Mouse (Mus musculus) midbrain, embryonic 16.5 days (tissue): ENCODE results near the gene Pkp1. TPM values are rescaled to one million over a fixed set of nuclear protein-coding genes. Genes with fewer than 3 reads are reported as not detected.

ENCODE experiments used
- ATAC-seq: fragments of 200-750 bp; cut with Nextera tagmentation; 2 replicates; pipeline ENCODE4 v1.8.0; 2017; ENCODE audit warnings: moderate TSS enrichment
- H3K27ac ChIP-seq: fragments of 300-500 bp; sonication (generic); 2 replicates; pipeline ENCODE4 v1.5.1; 2014; ENCODE audit warnings: mild to moderate bottlenecking, low read length, mixed read lengths
- H3K27me3 ChIP-seq: fragments of 300-500 bp; sonication (generic); 2 replicates; pipeline ENCODE4 v1.6.1; 2014; ENCODE audit warnings: low read depth, low read length, mixed read lengths; ENCODE audit not compliant: control insufficient read depth, insufficient read depth
- H3K36me3 ChIP-seq: fragments of 300-500 bp; sonication (generic); 2 replicates; pipeline ENCODE4 v1.6.1; 2014; ENCODE audit warnings: mild to moderate bottlenecking, low read length, moderate library complexity, mixed read lengths; ENCODE audit not compliant: control insufficient read depth, insufficient read depth
- H3K4me1 ChIP-seq: fragments of 300-500 bp; sonication (generic); 2 replicates; pipeline ENCODE4 v1.6.1; 2014; ENCODE audit warnings: mild to moderate bottlenecking, low read length, mixed read lengths; ENCODE audit not compliant: control insufficient read depth, insufficient read depth
- H3K4me2 ChIP-seq: fragments of 300-500 bp; sonication (generic); 2 replicates; pipeline ENCODE4 v1.6.1; 2014; ENCODE audit warnings: mild to moderate bottlenecking, low read length, mixed read lengths
- H3K4me3 ChIP-seq: fragments of 300-500 bp; sonication (generic); 2 replicates; pipeline ENCODE4 v1.5.1; 2014; ENCODE audit warnings: low read depth, mild to moderate bottlenecking, low read length, moderate library complexity, mixed read lengths
- H3K9ac ChIP-seq: fragments of 300-500 bp; sonication (generic); 2 replicates; pipeline ENCODE4 v1.6.1; 2014; ENCODE audit warnings: low read depth, low read length, mixed read lengths
- H3K9me3 ChIP-seq: fragments of 300-500 bp; sonication (generic); replicated peaks from 2 replicates; pipeline ENCODE4 v1.6.1; 2014; ENCODE audit warnings: mild to moderate bottlenecking, low read length, mixed read lengths; ENCODE audit not compliant: control insufficient read depth, poor library complexity, severe bottlenecking
- WGBS: fragments of 180-500 bp; shearing (Covaris S2); extraction: QIAGEN DNeasy Blood & Tissue Kit; methylation state at CpG from one replicate; pipeline ENCODE4 v1.1.7; 2014; 5-methylcytosine and 5-hydroxymethylcytosine counted together
- polyA plus RNA-seq: library from polyadenylated mRNA; unstranded; fragments of >200 nt; fragmentation: Nextera tagmentation; extraction: Ambion mirVana; gene quantifications from 2 replicates; pipeline ENCODE4 v1.2.1, GENCODE M21; 2015

Pkp1 gene
- polyA plus RNA-seq, 1 experiment from 2014 or later, result not detected

- ATAC-seq, result no peak
- 20% methylated on average over 1 of the region's 1 CpGs for WGBS
- no peak overlapping the region for H3K4me3 ChIP-seq
These were observed 90.1 kb downstream of the Pkp1 start for GRCm38 (mm10) chr1:135828918-135829317.

DNA sequence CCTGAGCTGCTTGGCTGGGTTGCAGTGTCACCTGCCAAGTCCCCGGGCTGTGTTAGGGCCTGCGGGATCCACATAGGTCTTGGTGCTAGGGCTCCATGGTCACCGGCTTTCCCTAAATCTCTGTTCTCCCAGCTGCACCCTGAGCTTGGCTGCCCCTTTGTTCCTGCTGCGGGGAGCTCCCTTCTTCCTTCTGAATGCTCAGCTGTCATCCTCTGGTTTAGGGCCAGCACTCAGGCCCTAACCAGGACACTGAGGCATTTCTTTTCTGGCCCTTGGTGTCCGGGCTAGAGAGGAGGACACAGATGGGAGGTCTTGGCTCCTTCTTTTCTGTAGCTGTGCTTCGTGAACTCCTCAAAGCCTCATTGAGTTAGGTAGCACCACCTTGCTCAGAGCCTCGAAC is 97.2 kb downstream of the Pkp1 start:
- H3K4me1 ChIP-seq, result peaks cover 10% of the 10 kb centered on the region; the same call in 1 of the 2 replicates
- whole genome bisulfite sequencing, result 80% methylated on average over 7 of the region's 7 CpGs
- no peak overlapping the region for H3K9ac ChIP-seq
- H3K4me2 ChIP-seq, result no peak overlapping the region
- no peak overlapping the region for H3K27ac ChIP-seq
- peaks cover 27% of the 10 kb centered on the region for H3K27me3 ChIP-seq
- no peaks in the 10 kb centered on the region for H3K36me3 ChIP-seq
- no peak overlapping the region for H3K4me3 ChIP-seq
- no peaks in the 10 kb centered on the region for H3K9me3 ChIP-seq
- no peak for ATAC-seq

More at GRCm38 (mm10) chr1:135828918-135829317, 90.1 kb downstream of the Pkp1 start:
- Histone ChIP-seq H3K27me3 (no peaks in the 10 kb centered on the region), H3K9ac (no peak overlapping the region), H3K27ac (no peak overlapping the region), H3K36me3 (no peaks in the 10 kb centered on the region), H3K4me1 (no peaks in the 10 kb centered on the region), H3K4me2 (no peak overlapping the region), H3K9me3 (no peaks in the 10 kb centered on the region)

Other genes starting within 250 kb of the Pkp1 start
- gene Csrp1, start 199.1 kb downstream of the Pkp1 start, polyA plus RNA-seq, result 11.4 and 13.1 TPM in 2 replicates
- gene Phlda3, start 153.1 kb downstream of the Pkp1 start, polyA plus RNA-seq, result 26.6 and 33.0 TPM in 2 replicates
- 0.35 and 1.1 TPM in 2 replicates for gene Tnni1, start 139.8 kb downstream of the Pkp1 start, polyA plus RNA-seq
- gene Lad1, start 100.6 kb downstream of the Pkp1 start, polyA plus RNA-seq, result 0.95 and 1.3 TPM in 2 replicates
- gene Tnnt2, start 82.9 kb downstream of the Pkp1 start, polyA plus RNA-seq, result 0.46 and 0.53 TPM in 2 replicates
- 0.11 TPM in 1 of 2 replicates, not detected in the other for gene Igfn1, start 87.1 kb upstream of the Pkp1 start, polyA plus RNA-seq
- 147 and 169 TPM in 2 replicates for gene Tmem9, start 88.9 kb upstream of the Pkp1 start, polyA plus RNA-seq
- not detected in 2 replicates for gene Ascl5, start 131.6 kb upstream of the Pkp1 start, polyA plus RNA-seq
- gene Cacna1s, start 133.5 kb upstream of the Pkp1 start, polyA plus RNA-seq, result 0.39 and 1.3 TPM in 2 replicates
- 47.9 and 55.7 TPM in 2 replicates for gene Kif21b, start 212.2 kb upstream of the Pkp1 start, polyA plus RNA-seq